Mouse (Mus musculus): ENCODE results near the gene Pllp.

Gene Pllp

DNA sequence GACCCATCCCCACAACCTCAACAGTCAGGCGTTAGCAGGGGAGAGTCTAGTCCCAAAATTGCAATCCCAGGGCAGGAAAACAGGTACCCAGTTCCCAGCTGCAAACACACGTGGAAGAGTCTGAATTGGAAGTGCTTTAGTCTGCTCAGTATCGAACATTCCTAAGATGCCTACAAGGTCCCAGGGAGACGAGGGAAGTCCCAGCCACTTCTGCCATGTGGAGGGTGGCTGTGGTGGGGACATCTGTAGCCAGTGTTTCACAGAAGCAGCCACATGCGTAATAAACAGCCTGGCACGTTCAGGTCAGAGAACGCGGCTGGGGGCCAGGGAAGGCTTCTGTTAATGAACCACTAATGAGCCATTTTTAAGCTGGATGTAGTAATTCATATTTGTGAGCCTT is 14.3 kb upstream of the Pllp start:
- TF ChIP-seq GATA4 (IDR thresholded peaks at IDR 0.05; ENCODE audit: insufficient replicate concordance, low read length): no peak

DNA sequence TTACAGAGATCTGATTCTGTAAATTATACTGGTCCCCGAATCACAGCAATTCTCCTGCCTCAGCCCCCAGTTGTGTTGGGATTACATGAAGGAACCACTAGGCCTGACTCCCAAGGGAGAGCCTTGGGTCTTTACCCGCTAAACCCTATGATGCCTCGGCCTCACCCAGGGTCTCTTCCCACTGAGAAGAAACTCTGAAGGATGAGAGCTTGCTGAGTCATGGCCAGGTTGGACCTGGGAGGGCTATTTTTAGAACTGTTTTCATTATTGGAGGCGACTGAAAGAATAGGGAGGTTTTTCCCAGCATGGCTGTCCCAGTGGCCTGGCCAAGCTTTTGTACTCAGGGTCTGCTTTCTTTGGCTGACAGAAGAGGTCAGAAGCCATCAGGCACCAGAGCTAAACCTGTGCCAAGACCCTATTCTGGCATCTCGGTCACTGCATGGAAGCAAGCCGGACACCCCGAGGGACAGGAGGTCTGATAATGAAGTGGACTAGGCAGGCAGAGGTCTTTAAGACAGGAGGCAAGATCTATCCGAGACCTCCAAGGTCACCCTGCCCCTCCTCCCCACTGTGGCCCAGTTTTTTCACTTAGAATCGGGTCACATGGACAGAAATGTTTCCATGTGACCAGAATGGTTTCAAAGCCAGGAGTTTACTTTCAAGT is 10.8 kb upstream of the Pllp start:
- TF ChIP-seq GATA4 (IDR thresholded peaks at IDR 0.05; ENCODE audit: insufficient replicate concordance, low read length): no peak

DNA sequence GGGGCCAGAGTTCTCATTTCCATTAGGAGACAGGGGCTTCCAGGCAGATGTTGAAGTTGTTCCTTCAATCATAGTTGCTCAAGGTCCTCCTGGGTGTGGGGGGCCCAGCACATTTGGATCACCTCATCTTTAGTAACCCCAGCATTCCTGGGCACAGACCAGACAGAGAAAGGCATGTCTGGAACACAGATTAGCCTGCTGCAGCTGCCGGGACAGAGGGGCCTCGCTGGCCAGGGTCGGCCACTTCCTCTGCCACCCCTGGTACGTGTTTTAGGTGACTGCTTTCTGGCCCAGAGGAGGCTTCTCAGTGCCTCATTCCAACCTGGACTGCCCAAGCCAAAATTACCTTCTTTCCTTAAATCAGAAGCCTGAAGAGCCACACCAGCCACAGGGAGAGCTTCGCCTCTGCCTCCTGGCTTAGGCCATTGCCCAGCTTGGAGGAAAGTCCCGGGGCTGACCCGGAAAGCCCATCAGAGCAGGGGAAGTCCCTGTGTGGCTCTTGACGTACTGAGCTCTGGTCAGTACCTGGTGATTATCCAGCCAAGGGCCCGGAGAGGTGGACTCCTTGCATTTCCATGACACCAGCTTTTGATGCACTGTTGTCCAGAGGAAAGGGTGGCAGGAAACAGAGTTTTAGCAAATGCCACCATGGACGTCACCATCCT is 9.6 kb upstream of the Pllp start:
- TF ChIP-seq GATA4 (IDR thresholded peaks at IDR 0.05; ENCODE audit: insufficient replicate concordance, low read length): no peak

DNA sequence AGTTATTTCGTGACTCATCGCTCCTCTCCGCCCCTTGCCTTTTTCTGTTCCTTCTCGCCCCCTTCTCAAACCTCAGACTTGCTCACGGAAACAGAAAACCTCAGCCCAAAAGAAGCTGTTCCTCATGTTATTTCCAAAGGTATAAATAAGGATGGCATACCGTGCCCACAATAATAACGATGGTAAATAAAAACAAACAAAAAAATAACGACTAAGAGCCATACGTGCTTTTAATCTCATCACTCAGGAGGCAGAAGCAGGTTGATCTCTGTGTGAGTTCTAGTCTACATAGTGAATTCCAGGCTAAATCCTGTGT is 8.5 kb upstream of the Pllp start:
- TF ChIP-seq GATA4 (IDR thresholded peaks at IDR 0.05; ENCODE audit: insufficient replicate concordance, low read length): no peak

DNA sequence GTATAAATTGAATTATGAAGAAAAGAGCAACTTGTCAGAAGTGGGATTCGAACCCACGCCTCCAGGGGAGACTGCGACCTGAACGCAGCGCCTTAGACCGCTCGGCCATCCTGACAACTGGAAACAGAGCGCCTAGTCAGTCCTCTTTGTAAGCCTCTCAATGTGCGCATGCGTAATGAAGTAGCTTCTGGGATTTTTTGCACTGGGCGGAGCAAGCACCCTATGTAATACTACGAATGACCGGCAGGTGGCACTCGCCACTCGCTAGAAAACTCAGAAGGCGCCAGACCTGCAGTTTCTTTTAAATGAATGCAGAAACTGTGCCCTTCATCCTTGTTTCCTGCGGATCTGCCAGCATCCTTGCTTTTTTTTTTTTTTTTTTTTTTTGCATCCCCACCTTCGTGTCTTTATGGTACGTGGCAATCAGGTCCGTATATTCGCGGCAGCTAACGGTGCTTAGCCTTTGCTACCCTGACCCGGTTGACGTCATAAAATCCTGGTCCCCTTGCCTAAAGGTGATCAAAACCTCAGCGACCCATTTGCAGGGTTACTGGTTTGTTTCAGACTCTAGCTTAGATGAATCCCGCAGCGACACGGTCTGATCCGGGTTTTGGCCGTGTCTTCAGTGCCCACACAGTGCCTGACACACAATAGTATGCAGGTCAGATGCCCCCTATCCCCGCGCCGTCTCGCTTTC is 8.0 kb upstream of the Pllp start:
- TF ChIP-seq GATA4 (IDR thresholded peaks at IDR 0.05; ENCODE audit: insufficient replicate concordance, low read length): no peak

DNA sequence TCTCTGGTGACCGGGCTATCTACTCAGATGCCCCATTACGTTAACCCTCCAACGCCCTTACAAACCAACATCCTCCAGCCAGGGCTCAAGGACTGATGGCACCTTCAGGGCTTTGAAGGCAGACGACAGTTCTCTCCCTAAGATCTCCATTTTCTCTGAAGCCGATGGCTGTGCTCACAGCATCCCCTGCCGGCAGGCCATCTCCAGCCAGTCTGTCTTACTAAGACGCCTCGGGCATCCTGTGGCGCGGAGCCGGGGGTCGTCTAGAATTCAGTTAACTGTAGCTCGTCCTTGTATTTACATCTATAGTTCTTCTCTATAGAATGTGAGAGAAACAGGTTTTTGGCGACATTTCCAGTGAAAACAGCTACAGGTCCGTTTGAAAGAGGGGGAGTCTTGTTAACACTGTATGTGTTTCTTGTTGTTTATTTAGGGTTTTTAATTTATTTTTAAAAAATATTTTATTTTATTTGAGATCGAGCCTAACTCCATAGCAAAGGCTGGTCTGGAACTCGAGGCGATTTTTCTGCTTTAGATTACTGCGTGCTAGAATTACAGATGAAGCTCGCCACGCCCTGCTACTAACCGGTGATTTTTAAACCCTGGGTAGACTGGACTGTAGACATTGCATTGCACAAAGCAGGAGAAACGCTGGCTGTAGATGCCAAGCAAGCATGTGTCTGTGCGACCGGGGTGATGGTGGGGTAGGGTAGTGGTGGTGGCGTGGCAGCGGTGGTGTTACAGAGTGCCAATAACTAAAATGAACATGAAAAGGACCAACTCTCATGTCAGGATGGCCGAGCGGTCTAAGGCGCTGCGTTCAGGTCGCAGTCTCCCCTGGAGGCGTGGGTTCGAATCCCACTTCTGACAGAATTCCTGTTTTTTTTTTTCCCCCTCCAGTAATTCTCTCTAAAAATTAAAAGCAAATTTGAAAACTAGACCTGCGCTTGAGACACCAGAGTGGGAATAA is 7.1 kb upstream of the Pllp start:
- no peak for TF ChIP-seq GATA4 (IDR thresholded peaks at IDR 0.05; ENCODE audit: insufficient replicate concordance, low read length)

DNA sequence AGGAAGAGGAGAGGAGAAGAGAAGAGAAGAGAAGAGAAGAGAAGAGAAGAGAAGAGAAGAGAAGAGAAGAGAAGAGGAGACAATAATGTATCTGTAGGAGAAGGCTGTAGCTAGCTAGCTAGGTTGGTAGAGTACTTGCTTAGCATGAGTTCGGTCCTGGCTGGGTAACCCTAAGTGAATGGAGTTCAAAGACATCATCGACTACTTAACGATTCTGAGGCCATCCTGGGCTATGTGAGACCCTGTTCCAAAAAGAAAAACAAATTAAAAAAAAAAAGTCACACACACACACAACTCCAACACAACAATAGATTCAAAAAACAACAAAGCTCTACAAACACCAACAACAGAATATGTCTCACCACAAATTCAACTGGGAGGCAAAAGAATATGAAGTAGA is 6.1 kb upstream of the Pllp start:
- TF ChIP-seq GATA4 (IDR thresholded peaks at IDR 0.05; ENCODE audit: insufficient replicate concordance, low read length): no peak

DNA sequence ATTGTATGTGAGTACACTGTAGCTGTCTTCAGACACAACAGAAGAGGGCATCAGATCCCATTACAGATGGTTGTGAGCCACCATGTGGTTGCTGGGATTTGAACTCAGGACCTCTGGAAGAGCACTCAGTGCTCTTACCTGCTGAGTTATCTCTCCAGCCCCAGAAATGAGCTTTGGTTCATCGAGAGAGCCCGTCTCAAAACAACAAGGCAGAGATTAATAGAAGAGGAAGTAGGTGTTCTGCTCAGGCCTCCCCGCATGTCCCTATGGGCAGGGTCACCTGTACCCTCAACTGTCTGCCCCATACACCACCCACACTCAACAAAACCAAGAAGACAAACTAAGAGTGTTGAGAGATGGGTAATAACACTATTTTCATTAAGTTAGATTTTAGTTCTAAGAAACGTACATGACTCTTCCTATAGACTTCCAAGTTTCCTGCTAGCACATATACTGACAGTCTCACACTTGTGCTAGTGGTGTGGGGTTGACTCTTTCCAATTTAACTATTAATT is 4.4 kb upstream of the Pllp start:
- no peak for TF ChIP-seq GATA4 (IDR thresholded peaks at IDR 0.05; ENCODE audit: insufficient replicate concordance, low read length)

DNA sequence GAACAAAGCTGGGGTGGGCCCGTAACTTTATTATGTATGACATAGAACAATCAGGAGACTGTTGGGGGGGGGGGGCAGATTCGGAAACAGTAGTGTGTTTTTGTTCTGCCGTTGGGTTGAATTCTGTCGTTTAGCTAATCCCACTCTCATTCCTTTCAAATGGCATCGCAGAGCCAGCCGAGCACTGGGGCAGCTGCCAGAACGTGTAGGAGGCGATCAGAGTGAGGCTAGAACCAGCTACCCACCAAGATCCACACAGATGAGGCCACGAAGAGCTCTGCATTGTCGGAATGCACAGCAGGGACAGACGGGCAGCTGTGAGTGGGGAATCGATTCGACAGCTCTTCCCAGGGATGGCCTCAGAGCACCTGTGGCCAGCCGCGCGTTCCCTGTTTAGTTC is 3.3 kb upstream of the Pllp start:
- no peak for TF ChIP-seq GATA4 (IDR thresholded peaks at IDR 0.05; ENCODE audit: insufficient replicate concordance, low read length)

DNA sequence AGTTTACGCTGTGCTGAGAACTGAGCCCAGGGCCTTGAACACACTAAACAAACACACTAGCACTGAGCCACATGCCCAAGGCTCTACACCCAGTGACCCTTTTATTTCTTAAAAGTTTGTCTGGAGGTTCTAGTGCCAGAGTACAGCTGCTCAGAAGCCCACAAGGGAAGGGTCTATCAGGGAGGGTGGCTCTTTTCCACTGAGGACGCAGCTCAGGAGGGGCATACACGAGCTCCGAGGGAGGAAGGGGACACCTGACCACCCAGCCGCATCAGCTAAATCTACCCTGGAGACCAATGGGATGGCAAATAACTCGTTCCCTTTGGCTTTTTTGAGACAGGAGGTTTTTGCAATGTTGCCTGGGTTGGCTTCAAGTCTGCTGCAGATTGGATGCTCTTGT is 1.9 kb upstream of the Pllp start:
- no peak for TF ChIP-seq GATA4 (IDR thresholded peaks at IDR 0.05; ENCODE audit: insufficient replicate concordance, low read length)

DNA sequence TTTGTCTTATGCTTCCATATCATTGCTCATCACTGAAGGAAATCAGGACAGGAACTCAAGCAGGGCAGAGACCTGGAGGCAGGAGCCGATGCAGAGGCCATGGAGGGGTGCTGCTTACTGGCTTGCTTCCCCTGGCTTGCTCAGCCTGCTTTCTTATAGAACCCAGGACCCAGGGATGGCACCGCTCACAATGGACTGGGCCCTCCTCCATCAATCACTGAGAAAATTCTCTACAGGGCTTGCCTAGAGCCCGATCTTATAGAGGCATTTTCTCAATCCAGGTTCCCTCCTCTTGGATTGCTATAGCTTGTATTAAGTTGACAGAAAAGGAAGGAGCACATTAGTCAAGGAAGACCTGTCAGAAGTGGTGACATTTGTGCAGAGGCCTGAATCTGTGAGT is 488 bp upstream of the Pllp start:
- TF ChIP-seq GATA4 (IDR thresholded peaks at IDR 0.05; ENCODE audit: insufficient replicate concordance, low read length): no peak

DNA sequence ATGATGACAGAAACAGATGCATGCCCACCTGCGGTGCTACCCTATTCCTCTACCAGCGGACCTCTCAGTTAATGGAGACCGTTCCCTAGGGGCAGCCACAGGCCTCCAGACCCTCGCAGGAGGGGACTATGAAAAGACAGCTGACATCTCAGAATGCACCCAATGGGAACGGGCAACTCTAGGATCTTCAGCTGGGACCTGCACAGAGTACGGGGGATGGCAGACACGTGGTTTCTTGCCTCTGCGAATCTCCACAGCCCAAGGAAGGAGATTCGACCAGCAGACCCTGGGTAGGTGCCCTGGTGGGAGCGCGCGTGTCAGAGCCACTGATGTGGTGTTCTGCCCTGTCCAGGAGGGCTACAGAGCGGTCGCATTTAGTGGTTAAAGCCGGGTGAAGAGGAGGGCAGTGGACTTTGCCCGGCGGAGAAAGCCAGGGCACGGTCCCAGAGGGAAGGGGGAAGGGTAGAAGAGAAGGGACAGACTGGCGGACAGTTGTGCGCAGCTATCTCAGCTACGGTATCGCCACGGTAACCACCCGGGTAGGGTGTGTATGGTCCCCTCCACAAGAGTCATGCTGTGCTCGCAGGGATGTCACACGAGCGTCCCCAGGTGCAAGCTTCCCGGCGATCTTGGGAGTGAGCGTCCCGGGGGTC is 611 bp downstream of the Pllp start:
- no peak for TF ChIP-seq GATA4 (IDR thresholded peaks at IDR 0.05; ENCODE audit: insufficient replicate concordance, low read length)

DNA sequence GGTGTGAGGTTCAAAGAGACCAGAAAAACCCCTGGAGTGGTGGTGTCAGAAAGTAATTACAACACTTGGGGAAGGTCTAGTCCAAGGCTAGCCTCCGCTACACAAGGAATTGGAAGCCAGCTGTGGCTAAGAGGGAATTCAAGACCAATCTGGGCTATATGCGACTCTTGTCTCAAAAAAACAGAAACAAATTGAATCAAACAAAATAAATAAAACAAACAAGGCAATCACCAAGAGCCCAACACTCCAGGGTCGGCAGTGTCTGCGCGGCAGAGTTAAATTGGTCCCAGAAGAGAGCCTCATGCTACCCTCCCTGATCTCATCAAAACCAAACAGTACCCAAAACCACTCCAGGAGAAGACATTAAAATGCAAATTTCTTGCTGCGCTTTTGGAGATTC is 1.4 kb downstream of the Pllp start:
- TF ChIP-seq GATA4 (IDR thresholded peaks at IDR 0.05; ENCODE audit: insufficient replicate concordance, low read length): no peak

DNA sequence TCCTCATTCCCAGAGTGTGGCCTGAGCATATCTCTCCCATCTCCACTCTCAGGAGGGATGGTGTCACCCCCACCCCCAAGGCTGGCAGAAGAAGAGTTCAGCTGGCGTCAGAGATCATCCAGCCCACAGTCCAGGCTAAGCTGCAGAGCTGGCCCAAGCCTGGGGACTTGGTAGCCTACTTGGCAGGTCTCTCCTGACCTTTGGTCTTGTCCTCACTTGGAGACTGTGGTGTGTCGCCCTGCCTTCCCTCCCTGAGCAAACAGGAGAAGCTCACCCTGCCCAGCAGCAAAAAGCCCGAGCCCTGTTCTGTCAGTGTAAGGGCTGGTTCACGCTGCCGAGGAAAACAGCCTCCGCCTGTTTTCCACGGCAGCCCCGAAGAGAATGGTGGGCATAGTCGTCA is 10.1 kb downstream of the Pllp start:
- TF ChIP-seq GATA4 (IDR thresholded peaks at IDR 0.05; ENCODE audit: insufficient replicate concordance, low read length): peak; percentile 32; the same call in 1 of the 2 replicates

DNA sequence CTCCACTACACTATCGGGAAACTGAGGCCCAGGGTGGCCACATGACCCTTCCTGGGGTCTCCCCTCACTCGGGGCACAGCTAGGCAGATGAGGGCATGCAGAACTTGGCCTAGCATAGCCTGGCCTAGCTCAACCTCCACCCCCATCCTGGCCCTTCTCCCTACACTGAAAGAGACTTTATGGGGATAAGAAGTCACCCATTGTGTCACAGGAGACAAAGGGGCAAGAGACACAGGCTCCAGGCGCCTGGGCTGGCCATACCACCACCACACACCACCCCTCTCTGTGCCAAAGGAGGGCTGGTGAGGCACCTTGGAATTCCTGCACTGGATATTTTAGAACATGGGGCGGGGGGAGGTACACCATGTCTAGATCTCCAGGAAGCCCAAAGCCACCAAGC is 11.8 kb downstream of the Pllp start:
- no peak for TF ChIP-seq GATA4 (IDR thresholded peaks at IDR 0.05; ENCODE audit: insufficient replicate concordance, low read length)

All from liver, adult (tissue).